Mouse (Mus musculus) ZHBTc4 (cell line): ENCODE measurements around the gene Mettl16.
"Not testable (repeated sequence)": the region's sequence is repeated elsewhere in the genome, so short reads cannot be mapped to it uniquely, and the experiment has no call there.

Experiments used
- DNase-seq: peaks from one replicate; pipeline ENCODE4 v3.0.0-alpha.2; 2011; ENCODE audit warnings: low read depth, low spot score

The Mettl16 gene

GRCm38 (mm10) chr11:74772386-74772785 is 1.8 kb downstream of the Mettl16 start:
- no peak for DNase-seq

DNA sequence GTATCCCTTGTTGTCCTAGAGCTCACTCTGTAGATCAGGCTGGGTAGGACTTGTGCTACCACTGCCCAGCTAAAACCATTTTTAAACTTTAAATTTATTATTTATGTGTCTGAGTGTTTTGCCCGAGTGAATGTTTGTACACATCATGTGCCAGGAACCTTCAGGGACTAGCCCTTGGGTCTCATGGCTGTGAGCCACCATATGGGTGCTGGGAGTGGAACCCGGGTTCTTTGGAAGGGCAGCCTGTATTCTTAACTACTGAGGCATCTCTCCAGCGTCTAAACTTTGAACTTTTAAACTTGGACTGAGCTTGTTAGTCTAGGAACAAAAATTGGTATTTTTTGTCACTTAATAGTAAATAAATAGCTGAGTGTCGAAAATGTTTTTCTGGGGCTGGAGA is 22.2 kb downstream of the Mettl16 start:
- DNase-seq: no peak

GRCm38 (mm10) chr11:74800658-74801057 is 30.0 kb downstream of the Mettl16 start:
- DNase-seq: no peak

GRCm38 (mm10) chr11:74804081-74804627 is 33.5 kb downstream of the Mettl16 start:
- DNase-seq: no peak

GRCm38 (mm10) chr11:74807246-74807882 is 36.7 kb downstream of the Mettl16 start:
- DNase-seq: no peak

DNA sequence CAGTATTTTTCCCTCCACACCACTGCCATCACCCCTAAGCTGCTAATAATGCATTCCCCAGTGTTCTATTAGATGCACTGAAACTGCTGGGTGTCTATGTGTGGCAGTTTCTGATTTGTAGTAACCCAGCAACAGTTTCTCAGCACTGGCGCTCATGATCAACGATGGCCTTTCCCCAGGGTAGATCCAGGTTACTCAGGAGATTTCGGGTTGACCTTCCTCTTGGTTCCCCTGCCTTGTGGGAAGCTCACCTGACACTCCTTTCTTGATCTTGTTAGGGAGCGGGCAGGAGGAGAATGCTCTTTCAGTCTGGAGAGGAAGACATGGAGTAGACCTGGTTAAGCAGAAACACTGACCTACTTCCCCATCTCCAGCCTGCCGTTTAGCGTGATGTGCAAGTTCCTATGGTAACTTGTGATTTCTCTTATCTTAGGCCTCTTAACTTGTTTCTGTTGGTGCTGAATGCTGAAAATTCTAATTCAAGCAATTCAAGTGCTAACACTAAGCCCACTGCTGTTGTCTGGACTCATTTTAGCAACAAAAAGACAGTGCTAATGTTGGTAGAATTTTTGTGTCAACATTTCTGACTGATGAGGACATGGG is 37.7 kb downstream of the Mettl16 start:
- DNase-seq: no peak

DNA sequence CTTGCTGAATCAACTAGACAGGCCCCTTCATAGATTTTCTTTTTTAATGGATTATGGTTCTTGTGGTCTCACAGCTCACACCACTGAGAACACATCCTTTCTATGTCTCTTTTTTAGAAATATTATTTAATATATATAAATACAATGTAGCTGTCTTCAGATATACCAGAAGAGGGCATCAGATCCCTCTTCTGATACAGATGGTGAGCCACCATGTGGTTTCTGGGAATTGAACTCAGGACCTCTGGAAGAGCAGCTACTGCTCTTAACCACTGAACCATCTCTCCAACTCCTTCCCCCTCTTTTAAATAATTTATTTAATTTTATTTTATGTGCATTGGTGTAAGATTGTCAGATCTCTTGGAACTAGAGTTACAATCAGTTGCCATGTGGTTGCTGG is 39.5 kb downstream of the Mettl16 start:
- no peak for DNase-seq

GRCm38 (mm10) chr11:74811027-74811426 is 40.4 kb downstream of the Mettl16 start:
- not testable (repeated sequence) for DNase-seq

GRCm38 (mm10) chr11:74811538-74811937 is 40.9 kb downstream of the Mettl16 start:
- no peak for DNase-seq

DNA sequence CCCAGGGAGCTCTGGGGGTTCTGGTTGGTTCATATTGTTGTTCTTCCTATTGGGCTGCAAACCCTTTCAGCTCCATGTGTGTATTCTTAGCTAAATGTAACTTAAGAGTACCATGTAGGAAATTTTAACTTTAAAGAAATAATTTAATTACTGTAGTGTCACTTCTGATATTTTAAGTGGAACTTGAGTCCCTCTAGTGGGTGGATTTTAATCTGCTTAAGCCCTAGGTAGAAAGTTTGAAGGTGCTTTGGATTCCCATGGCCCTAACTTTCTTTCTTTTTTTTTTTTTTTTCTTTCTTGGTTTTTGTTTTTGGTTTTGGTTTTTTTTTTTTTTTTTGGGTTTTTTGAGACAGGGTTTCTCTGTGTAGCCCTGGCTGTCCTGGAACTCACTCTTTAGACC is 45.2 kb downstream of the Mettl16 start:
- no peak for DNase-seq

DNA sequence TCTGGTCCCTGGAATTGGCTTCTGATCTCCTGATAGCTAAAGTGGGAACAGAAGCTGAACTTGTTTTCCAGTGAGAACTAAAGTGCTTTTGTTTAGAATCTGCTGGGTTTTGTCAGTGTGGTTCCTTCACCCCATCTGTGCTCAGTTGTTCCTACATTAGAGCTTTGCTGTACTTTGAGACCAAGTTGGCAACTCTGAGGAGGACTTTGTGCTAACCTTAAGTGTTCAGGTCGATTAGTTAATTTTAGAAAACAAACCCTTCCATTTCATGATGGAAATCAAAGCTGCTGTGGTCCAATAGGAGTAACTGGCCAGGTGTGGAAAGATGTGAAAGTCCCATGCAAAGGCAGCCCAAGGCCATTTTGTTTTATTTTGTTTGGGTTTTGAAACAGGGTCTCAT is 50.3 kb downstream of the Mettl16 start:
- no peak for DNase-seq

GRCm38 (mm10) chr11:74821463-74821862 is 50.8 kb downstream of the Mettl16 start:
- DNase-seq: peak; percentile 39

DNA sequence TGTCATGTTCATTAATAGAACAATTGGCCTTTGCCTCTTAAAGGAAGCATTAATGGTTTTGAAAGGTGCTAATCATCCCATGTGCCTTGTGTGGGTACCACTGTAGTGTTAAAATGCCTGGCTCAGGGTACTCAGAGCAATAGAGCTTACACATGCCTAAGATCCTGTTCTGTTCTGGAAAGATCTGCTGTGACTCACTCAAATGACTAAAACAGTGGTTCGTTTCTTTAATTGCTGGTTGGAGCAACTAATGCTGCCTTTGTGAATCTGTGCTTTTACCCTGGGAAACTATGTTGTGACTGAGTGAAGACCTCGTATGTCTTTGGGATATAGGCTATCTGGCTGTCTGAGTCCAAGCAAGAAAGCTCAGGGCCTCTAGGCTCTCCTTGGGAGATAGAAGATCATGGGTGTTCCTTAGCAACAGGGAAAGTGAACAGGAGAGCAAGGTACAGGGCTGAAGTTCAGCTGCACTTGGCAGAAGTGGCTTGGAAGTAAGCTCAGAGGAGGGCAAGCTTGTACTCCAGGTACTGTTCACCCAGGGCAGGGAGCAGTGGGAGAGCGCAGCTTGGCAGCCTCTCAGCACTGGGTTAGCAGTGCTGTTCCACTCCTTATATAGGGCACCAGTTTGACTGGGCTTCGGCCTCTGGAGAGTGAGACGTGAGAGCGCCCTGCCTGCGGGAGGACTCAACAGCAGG is 52.3 kb downstream of the Mettl16 start:
- DNase-seq: no peak

- DNase-seq: peak; percentile 85
These were observed 55.5 kb downstream of the Mettl16 start for GRCm38 (mm10) chr11:74826151-74826550.

- no peak for DNase-seq
These were observed 56.1 kb downstream of the Mettl16 start for GRCm38 (mm10) chr11:74826702-74827101.

GRCm38 (mm10) chr11:74827791-74828403 is 57.3 kb downstream of the Mettl16 start:
- DNase-seq: no peak

DNA sequence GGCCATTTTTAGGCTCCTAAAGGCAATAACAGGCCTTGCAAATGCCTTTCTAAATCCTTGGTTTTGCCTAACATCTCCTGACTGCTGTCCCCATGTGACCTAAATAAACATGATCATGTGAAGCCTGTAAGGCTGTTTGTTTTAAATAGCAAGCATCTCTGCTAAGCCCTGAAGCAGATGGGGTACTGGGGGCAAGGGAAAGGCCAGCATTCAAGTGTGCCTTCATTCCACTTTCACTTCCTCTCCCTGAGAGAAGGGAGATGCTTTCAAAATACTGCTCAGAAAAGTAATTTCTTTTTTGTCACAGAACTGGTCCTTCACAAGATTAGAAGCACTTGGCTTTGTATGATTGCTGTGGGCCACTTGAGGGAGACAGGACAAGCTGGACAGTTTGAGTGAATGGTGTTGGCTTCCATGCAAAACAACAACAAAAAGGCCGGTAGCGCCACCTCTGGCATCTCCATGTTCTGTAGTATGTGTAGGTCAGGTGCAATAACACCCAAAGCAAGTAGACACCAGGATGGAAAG is 57.8 kb downstream of the Mettl16 start:
- DNase-seq: no peak

- no peak for DNase-seq
These were observed 58.4 kb downstream of the Mettl16 start for GRCm38 (mm10) chr11:74828965-74829550.

DNA sequence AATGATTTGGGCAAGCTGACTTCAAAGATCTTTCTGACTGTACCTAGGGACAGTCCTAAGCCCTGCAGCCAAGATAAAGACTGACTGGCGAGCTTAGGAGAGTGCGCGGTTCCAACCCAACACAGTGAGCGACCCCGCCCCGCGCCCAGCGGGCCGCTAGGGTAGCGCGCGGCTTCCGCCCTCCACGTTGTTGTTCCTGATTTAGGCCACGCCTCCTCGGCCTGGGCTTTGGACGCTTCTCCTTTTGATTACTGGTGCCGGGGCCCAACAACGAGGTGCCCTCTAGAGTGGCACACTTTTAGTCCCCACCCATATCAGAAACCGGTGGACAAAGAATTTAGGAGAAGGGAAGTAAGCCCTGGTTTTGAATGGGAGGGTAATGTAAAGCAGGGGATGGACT is 59.2 kb downstream of the Mettl16 start:
- DNase-seq: peak; percentile 97

DNA sequence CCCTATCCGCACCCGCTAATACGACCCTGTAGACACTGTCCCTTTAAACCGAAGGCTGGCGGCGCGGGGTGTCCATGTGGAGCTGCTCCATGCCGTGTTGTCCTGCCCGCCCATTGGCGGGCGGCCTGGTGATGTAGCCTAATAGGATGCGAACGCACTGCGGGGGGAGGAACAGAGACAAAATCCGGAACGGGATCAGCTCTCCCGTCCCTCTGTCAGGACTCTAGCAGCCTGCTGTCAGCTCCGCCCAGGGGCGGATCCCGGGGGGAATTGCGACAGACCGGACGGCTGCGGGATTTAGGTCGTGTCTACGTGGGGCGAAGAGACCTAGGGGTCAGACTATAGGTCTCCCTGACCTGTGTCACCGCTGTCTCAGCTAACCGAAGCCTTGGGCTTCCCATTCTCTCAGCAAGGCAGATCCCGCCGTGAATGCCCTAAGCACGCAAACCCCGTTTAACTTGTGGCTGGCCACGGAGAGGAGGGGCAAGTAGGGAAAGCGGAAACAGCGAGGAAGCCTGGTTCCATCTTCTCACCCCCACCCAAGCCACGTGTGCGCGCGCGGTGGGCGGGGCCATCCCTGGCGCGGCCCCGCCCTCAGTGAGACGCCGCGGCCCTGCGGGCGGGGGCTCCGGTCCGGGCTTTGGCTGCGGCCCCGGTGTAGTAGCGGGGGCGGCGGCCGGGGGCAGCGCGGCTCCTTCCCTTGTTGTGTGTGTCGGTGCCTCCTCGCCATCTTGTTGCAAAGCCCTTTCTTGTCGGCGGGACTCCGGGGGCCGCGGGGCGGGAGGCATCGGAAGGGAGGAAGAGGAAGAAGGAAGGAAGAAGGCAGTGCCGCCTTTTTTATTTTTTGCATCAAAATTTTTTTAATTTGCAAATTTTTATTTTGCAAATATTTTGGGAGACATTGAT is 59.9 kb downstream of the Mettl16 start, which contains the start of gene Mnt:
Gene Mnt, plus strand, starts transcription at position 665 of the 906 bp plus-strand sequence.
- DNase-seq: peak; percentile 99
